Mouse (Mus musculus): Measurements from ENCODE around the gene Rchy1.

- no peak for TF ChIP-seq USF1 (IDR thresholded peaks at IDR 0.05; ENCODE audit: low read depth)
- no peak for TF ChIP-seq CTCF (IDR thresholded peaks at IDR 0.05; ENCODE audit: control insufficient read depth, insufficient read depth, insufficient read length)
- no peak for TF ChIP-seq FOSL1 (IDR thresholded peaks at IDR 0.05; ENCODE audit: insufficient read depth, low read length, poor library complexity, severe bottlenecking)
- no peak for TF ChIP-seq MAX (IDR thresholded peaks at IDR 0.05)
These were observed 24.9 kb upstream of the Rchy1 start for GRCm38 (mm10) chr5:91987799-91988198.

Data from C2C12 (cell line).